Mouse (Mus musculus) spleen, adult 18-20 months (tissue): ENCODE results near the gene Spred3.
"Not testable (repeated sequence)": the region's sequence is repeated elsewhere in the genome, so short reads cannot be mapped to it uniquely, and the experiment has no call there.

Source experiments
- DNase-seq, 2 experiments: peaks; one replicate each; pipeline ENCODE4 v3.0.0; 2022; ENCODE audit warnings: mixed read lengths in 2 of 2

Gene Spred3

GRCm38 (mm10) chr7:29168791-29169230 is 1.4 kb downstream of the Spred3 start:
- no peak for DNase-seq

GRCm38 (mm10) chr7:29168121-29168695 is 2.0 kb downstream of the Spred3 start:
- no peak for DNase-seq

DNA sequence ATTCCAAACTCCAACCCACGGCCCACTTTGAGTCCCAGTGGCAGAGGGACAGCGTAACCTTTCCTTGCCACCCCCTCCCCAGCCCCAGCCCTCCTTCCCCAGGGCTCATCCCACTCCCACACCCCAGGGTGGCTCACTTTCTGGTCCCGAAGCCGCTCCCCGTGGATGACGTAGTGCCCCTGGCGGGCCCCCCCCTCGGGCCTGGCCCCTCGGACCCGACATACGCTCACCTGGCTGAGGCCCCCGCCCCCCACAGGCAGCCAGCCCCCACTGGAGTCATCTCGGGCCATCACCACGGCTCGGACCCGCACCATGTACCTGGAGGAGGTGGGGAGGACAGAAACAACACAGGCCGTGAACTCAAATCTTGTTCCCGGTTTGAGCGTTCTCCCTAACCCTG is 2.6 kb downstream of the Spred3 start:
- no peak for DNase-seq

GRCm38 (mm10) chr7:29162750-29163525 is 7.3 kb downstream of the Spred3 start:
- no peak for DNase-seq

GRCm38 (mm10) chr7:29162294-29162693 is 7.9 kb downstream of the Spred3 start:
- DNase-seq, result no peak

DNA sequence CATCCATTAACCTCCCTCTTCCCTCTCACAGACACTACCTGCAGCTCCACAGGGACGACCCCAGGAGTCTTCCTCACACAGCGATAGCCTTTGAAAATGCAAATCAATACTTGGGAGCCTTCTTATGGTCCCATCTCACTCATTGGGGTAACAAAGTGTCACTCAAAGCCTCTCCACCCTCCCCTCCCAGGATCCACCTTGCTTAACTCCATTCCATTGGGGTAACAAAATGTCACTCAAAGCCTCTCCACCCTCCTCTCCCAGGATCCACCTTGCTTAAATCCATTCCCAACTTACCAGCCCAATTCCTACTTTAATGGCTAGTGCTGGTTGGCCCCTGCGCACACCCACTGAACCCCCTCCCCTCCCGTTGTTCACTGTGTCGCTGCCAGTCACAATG is 11.9 kb downstream of the Spred3 start:
- DNase-seq, result no peak

DNA sequence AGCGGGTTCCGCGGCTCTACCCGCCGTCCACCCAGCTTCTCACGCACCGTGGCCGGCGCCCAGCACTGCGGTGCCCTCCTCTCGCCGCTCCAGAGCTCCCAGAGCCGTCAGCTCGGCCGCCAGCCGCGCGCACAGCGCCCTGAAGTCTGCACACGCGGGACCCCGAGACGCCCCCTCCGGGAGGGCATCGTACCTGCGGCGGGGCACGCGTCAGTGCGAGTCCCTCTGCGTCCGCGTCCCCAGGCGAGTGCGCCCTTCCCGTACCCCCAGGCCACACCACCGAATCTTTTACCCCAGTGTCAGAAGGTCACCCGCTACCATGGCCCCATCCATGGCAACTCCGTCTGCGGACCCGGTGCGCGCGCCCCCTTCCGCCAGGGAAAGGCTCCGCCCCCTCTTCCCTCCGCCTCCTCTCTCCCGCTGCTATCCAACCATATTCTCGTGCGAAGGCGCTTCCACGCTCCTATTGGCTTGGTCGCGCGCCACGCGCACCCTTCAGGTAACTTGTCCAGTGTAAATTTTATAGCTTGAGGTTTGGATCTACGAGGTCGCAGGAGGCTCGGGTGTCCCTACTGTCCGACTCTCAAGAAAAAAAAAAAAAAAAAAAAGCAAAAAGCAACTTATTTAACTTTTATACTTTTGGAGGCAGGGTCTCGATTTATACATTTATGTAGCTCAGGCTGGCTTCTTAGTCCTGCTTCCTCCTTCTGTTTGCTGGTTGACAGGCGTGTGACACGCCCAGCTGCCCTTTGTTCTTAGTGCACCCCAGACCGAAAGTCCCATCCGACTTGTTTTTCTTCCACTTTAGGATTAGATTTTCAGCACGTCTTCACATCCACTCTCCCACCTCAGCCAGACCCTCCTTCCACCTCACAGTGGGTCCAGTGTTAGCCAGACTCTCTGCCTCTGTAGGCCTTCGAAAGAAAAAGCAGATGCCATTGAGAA is 14.1 kb downstream of the Spred3 start, which contains the start of gene Fam98c:
TSS of gene Fam98c (minus strand) at position 397 of the 945 bp plus-strand sequence.
- peak; percentile 65 to 78 for DNase-seq

GRCm38 (mm10) chr7:29155196-29155837 is 14.9 kb downstream of the Spred3 start:
- peak; percentile 78 to 93 for DNase-seq

- DNase-seq, result no peak
Observed at GRCm38 (mm10) chr7:29154018-29154720, 16.0 kb downstream of the Spred3 start.

DNA sequence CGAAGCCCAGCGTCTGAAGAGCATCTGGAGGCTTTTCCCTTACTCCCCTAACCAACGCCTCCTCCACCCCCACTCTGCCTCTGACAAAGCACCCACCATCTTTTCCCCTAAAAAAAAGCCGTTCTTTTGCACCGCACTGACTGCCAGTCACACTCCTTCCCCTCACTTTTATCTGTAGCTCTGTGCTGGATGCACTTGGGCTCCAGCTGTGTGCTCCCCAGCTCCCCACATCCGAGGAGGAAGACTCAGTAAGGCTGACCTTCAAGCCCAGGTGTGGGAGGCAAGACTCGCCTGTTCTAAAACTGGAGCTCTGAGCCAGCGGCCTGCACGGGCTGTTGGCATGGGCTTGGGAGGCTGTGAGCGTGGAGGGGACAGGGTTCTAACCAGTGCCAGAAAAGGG is 18.7 kb downstream of the Spred3 start:
- DNase-seq, result no peak

GRCm38 (mm10) chr7:29148771-29149170 is 21.4 kb downstream of the Spred3 start:
- DNase-seq, result no peak

- DNase-seq, result no peak
Observed at GRCm38 (mm10) chr7:29146625-29147367, 23.4 kb downstream of the Spred3 start.

DNA sequence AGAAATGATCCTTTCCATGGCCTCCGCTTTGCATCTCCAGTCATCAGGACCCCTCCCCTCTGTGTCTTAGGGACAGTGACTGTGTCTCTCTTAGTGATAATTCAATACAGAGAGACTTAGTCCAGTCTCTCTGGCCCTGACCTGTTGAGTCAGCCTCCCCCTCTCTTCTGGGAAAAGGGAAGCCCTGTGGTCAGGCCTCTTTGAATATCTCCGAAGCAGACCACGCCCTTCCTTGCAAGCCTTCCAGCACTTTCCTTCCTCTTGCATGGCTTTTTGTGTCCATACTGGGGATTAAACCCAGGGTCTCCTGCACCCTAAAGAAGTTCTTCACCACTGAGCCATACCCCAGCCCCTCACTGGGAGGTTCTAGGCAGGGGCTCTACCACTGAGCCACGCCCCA is 26.2 kb downstream of the Spred3 start:
- no peak for DNase-seq

- DNase-seq, result no peak
Observed at GRCm38 (mm10) chr7:29141416-29141815, 28.8 kb downstream of the Spred3 start.

GRCm38 (mm10) chr7:29139237-29139636 is 31.0 kb downstream of the Spred3 start:
- not testable (repeated sequence) for DNase-seq

DNA sequence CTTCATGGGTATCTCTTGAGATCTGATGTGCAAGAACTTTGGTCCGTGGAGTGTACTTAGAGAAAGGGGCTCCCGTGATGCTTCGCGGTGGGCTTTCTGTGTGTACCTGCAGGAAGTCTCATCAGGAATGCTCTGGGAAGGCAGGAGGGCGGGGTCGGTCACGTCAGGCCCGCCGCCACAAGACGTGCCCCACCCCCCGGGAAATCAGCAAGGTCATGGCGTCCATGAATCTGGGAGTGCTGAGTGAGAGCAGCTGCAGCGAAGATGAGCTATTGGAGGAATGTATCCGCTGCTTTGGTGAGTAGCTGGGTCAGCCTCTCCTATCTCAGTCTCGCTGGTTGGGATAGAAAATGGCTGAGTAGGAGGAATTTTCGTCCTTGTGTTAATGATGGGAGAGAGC is 32.8 kb downstream of the Spred3 start:
- no peak for DNase-seq

- DNase-seq, result peak; percentile 66 to 68
Observed at GRCm38 (mm10) chr7:29134693-29135386, 35.4 kb downstream of the Spred3 start, which contains the start of gene Rasgrp4. Gene Rasgrp4, plus strand, starts transcription at chr7:29134851.

- DNase-seq, result no peak
Observed at GRCm38 (mm10) chr7:29134230-29134629, 36.0 kb downstream of the Spred3 start.

GRCm38 (mm10) chr7:29128725-29129124 is 41.5 kb downstream of the Spred3 start:
- DNase-seq, result peak in 1 of 2 experiments; percentile 18

DNA sequence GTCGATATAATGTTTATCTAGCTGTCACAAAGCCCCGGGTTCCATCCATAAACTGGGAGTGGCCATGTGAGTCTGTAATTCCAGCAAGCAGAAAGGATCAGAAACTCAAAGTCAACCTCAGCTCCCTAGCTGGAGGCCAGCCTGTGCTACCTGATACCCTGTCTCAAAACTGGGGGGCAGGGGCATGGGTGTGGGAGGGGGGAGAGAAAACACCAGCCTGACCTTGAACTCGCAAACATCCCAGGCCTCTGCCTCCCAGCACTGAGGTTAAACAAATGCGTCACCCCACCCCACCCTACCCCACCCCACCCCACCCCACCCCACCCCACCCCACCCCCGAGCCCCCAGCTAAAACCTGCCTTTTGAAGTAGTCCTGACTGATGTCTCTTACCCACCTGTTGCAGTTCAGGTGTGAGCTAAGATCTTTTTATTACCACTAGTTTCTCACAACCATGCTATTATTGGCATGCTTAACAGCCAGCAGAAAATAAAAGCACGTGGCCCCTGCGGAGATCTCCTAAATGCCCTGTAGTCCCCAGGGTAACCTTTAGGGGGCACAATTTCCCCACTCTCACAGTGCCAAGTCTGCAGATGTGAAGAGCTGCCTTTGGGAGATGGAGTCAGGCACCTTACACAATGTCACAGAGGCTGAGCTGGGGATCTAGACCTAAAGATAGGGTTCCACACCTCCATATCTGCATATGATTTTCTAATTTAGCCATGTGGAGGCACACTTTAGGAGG is 43.9 kb downstream of the Spred3 start:
- DNase-seq, result peak; percentile 41 to 78
